Mouse (Mus musculus): ENCODE results near the gene Pycard.

The Pycard gene

GRCm38 (mm10) chr7:128004487-128005362, 11.1 kb upstream of the Pycard start:
- in situ Hi-C loops (cut with MboI, MseI): loop anchor here (25.0 kb wide), 1 partner anchor 208 kb away; the partner anchor contains the start of gene Cox6a2

- in situ Hi-C loops (cut with MboI, MseI): loop anchor here (25.0 kb wide), 1 partner anchor 208 kb away; the partner anchor contains the start of gene Cox6a2
Observed at GRCm38 (mm10) chr7:128004150-128004486, 10.5 kb upstream of the Pycard start.

GRCm38 (mm10) chr7:128003688-128004087, 10.0 kb upstream of the Pycard start, which contains the start of gene Trim72:
TSS of gene Trim72 (plus strand) at chr7:128003949.
- in situ Hi-C loops (cut with MboI, MseI): loop anchor here (25.0 kb wide), 1 partner anchor 209 kb away; the partner anchor contains the start of gene Cox6a2

DNA sequence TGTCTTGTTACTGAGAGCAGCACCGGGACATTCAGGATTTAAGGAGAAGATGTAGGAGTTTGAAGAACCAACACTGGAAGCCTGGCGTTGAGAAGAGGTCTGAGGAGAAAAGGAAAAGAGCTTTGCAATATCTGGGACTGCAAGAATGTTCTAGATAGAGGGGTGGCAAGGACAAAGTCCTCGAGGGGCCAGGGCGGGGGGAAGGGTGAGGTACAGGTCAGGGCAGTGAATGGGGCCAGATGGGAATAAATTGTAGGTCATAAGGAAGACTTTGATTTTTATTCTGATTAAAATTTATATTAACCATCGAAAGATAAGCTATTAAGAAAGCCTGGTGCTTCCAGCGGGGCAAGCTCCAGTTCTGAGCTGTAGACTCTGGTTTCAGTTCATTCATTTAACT, 9.4 kb upstream of the Pycard start:
- in situ Hi-C loops (cut with MboI, MseI): loop anchor here (25.0 kb wide), 1 partner anchor 209 kb away; the partner anchor contains the start of gene Cox6a2

DNA sequence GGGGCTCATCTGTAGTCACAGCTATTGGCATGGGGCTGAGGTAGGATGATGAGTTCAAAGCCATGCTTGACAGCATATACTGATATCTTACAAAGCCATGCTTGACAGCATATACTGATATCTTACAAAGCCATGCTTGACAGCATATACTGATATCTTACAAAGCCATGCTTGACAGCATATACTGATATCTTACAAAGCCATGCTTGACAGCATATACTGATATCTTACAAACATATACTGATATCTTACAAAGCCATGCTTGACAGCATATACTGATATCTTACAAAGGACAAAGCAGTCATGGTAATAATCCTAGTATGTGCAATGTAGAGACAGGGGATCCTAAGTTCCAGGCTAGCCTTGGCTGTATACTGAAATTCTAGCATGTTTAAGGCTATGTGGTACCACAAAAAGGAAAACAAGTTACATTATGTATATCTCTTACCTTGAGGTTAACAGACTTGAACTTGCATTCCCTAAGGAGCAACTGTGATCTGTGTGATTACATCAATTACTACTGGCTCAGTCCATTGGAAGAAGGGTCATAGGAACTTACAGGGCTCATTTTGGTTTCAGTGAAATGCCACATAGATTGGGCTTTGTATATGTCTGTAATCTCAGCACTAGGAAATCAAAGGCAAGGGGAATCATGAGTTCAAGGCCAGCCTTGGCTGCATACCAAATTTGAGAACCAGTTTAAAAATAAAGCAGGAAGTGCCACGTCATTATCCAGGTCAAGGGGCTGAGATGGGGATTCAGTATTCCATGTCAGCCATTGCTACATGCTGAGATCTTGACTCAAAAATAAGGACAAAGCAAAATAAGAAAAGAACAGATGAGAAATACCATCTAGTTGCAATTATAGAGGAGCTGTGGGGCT, 6.6 kb upstream of the Pycard start:
- in situ Hi-C loops (cut with MboI, MseI): loop anchor here (25.0 kb wide), 1 partner anchor 212 kb away; the partner anchor contains the start of gene Cox6a2

GRCm38 (mm10) chr7:127999436-127999835, 5.8 kb upstream of the Pycard start:
- in situ Hi-C loops (cut with MboI, MseI): no loop called here

DNA sequence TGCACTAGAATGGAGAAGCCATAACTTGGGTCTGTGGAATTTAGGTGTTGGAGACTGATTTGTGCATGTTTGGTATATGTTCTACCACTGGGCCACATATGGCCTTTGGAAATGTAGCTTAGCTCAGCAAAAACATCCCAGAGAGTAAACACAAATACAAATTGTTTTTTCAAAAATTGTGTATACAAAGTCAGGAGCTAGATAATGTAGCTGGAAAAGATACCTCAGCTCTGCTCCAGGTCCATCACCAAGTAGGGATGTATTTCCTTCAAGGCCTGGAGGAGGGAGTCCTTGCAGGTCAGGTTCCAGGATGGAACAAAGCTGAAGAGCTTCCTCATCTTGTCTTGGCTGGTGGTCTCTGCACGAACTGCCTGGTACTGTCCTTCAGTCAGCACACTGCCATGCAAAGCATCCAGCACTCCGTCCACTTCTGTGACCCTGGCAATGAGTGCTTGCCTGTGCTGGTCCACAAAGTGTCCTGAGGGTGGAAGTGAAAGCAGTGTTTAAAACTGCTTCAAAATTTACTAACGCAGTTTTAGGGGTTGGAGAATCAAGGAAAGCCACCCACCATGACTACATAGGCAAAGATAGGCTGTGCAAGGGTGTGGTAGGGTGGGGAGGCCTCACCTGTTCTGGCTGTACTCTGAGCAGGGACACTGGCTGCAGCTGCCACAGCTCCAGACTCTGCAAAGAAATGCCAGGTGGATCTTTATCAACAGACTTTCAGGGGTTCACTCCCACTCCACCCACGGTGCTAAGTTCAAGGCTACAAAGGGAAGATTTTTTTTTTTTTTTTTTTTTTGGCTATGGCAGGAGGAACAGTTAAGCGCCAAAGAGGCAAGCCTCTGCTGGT, 953 bp downstream of the Pycard start:
- in situ Hi-C loops (cut with MboI, MseI): no loop called here

DNA sequence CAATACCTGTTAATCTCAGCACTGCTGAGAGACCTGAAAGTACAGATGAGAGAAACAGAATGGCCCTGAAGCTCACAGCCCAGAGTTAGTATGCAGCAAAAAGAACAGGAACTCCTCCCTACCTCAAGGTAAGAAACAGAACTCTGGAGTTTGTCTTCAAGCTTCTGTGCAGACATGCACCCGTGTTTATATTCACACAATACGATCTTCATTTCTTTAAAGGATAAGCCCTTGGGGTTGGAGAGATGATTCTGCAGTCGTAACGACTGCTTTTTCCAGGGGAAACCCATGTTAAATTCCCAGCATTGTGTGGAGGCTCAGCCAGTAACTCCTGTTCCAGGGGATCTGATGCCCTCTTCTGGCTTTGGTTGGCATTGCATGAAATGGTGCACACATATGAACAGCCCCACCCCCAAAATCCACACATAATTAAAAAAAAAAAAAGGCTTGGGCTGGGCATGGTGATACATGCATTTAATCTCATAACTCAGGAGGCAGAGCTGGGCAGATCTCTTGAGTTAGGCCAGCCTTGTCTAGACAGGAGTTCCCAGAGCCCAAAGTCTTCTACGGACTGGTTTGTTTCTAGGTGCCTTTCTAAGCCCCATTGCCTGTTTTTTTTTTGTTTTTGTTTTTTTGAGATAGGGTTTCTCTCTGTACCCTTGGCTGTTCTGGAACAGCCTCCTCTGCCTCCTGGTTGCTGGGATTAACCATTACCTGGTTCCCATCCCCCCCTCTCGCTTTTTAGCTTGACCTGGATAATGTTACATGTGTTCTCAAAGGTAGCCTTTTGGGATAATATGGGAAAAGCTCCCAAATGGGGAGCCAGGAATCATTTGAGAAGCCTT, 1.8 kb downstream of the Pycard start:
- in situ Hi-C loops (cut with MboI, MseI): no loop called here

DNA sequence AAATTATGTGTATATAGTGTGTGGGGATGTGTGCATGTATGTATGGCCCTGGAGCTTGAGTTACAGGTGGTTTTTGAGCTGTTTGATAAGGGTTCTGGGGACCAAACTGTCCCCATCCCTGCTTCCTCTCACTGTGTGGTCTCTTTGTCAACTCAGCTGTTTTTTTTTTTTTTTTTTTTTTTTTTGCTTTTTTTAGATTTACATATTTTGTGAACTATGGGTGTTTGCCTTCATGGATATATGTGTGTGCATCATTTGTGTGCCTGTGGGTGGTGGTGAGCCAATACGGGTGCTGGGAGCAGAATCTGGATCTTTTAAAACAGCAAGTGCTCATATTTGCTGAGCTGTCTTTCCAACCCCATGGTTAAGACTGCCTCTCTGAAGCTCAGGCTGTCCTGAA, 4.8 kb downstream of the Pycard start:
- in situ Hi-C loops (cut with MboI, MseI): no loop called here

GRCm38 (mm10) chr7:127980606-127981005, 13.1 kb downstream of the Pycard start:
- in situ Hi-C loops (cut with MboI, MseI): no loop called here

GRCm38 (mm10) chr7:127978856-127979255, 14.8 kb downstream of the Pycard start:
- in situ Hi-C loops (cut with MboI, MseI): loop anchor here (10.0 kb wide), 1 partner anchor 454 kb away; no protein-coding TSS in a partner anchor

DNA sequence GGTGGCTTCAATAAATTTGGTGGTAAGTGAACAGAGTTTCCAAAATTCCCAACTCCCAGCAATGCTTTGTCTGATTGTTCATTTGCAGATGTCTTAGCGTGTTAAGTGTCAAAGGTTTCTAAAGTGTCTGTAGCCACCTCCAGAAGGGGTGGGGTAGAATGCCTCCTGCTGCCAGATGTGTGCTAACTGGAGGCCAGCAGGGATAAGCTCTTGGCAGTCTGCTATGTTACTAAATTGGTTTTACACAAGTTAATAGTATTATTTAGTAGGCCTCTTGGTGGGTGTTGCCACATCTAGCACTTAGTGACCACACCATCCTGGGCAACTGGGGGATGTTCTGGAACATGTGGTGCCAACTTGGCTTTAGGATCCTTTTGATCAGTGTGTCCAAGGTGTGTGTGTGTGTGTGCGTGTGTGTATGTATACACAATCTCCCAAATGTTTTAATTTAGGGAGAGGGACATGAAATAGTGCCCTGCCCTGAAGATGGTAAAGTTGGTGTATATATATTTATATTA, 19.2 kb downstream of the Pycard start:
- in situ Hi-C loops (cut with MboI, MseI): loop anchor here (10.0 kb wide), 1 partner anchor 450 kb away; no protein-coding TSS in a partner anchor

- in situ Hi-C loops (cut with MboI, MseI): no loop called here
Observed at GRCm38 (mm10) chr7:127967922-127968828, 25.5 kb downstream of the Pycard start.

DNA sequence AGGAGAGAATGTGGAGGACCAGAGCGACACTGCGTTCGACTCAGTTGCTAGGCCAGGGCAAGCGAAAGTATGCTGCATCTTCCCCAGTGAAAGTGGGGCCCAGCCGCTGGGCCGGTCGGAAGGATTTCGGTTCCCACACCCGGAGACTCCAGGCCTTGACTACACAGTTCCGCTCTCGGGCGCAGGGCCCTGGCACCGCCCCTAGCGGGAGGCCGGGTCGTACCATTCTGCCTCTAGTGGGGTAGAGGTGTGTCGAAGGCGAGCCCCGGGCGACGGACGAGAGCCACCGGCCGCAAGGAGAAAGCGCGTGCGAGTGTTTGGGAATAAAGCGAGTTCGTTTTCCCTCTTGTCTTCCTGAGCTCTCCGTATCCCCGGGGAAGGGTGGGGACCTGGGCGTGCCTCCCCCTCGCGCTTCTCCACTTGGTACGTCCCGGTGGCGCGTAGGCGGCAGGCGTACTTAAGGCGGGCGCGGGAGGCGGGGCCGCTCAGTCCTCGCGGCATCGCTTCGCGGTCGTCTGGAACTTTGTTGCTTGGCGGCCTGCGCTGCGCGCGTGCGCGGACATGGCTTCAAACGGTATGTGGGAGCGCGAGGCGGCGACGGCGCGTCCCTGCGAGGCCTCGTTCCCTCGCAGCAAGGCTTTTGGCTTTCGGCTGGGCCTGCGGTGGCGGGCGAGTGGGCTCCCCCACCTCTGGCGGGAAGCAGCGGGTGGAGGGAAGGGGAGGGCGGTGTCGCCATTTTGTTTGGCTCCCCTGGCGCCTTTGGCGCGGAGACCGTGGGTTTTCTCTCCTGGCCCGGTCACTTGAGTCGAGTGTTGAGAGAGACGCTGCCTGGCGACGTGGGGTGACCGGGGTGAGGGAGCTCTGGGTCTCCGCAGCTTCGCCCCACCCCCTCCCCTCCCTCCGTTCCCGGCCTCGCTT, 26.4 kb downstream of the Pycard start, which contains the start of gene Fus:
TSS of gene Fus (plus strand) at position 454 of the 918 bp plus-strand sequence.
- in situ Hi-C loops (cut with MboI, MseI): no loop called here

GRCm38 (mm10) chr7:127966371-127966918, 27.2 kb downstream of the Pycard start:
- in situ Hi-C loops (cut with MboI, MseI): no loop called here

DNA sequence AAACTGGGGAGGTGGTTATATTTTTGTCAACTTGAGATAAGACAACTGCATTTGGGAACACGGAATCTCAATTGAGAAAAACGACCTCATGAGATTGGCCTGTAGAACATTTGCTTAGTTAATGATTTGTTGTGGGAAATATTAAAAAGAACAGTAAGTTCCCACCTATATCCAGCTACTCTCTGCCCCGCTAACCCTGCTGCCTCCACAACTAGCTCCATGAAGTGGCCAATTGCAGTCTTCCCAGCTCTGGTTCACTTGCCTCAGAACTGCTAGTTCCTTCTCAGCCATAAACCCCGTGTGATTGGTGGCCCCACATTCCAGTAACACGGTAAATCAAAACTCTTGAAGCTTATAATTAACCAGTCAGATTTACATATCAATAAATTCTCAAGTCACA, 34.3 kb downstream of the Pycard start:
- in situ Hi-C loops (cut with MboI, MseI): no loop called here

DNA sequence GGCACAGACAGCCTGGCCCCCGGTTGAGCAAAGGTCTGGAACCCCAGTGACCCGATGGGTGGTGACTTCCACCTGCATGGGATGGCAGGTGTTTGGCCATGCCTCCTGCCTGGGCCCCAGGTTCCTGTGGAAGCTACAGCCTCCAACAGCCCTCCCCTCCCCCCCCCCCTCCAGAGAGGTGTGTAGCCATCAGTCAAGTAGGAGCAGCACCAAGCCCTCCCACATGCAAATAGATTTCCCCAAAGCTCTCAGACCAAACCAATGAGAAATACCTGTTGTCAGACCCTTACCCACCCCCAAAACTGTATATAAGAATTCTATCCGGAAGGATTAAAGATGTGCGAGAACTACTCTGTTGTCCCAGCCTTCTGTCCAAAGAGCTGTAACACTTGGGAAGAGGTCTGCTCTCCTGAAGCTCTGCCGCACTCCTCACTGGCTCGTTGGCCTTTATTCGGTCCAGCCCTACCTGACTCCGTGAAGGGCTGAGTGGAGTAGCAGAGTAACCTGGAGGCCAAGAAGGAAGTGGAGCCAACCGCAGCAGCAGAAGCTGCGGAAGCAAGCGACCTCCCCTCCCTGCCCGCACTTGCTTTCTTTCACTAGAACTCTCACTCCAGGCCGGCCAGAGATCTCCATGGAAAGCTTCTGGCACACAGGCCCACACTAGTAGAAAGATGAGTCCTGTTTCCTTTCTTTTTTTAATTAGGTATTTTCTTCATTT, 40.6 kb downstream of the Pycard start:
- in situ Hi-C loops (cut with MboI, MseI): no loop called here

All from regulatory T cell (primary cell).